Mouse (Mus musculus) hindbrain, embryonic 14.5 days (tissue): ENCODE measurements around the gene Prkn. TPM values are rescaled to one million over a fixed set of nuclear protein-coding genes. Genes with fewer than 3 reads are reported as not detected.

Experiments
- ATAC-seq: fragments of 200-750 bp; cut with Nextera tagmentation; 2 replicates; pipeline ENCODE4 v1.8.0; 2017; ENCODE audit warnings: moderate number of reproducible peaks, mild to moderate bottlenecking, moderate TSS enrichment, moderate library complexity; ENCODE audit not compliant: low FRiP score
- DNase-seq: peaks from one replicate; pipeline ENCODE4 v3.0.0-alpha.2; 2015; ENCODE audit warnings: low spot score
- H3K27ac ChIP-seq: fragments of 300-500 bp; sonication (generic); 2 replicates; pipeline ENCODE4 v1.5.1; 2014; ENCODE audit warnings: mild to moderate bottlenecking, moderate library complexity
- H3K27me3 ChIP-seq: fragments of 300-500 bp; sonication (generic); 2 replicates; pipeline ENCODE4 v1.6.1; 2014; ENCODE audit warnings: mild to moderate bottlenecking, low read length, mixed read lengths; ENCODE audit not compliant: control insufficient read depth, insufficient read depth
- H3K36me3 ChIP-seq: fragments of 300-500 bp; sonication (generic); replicated peaks from 2 replicates; pipeline ENCODE4 v1.6.1; 2014; ENCODE audit not compliant: control insufficient read depth, insufficient read depth
- H3K4me1 ChIP-seq: fragments of 300-500 bp; sonication (generic); replicated peaks from 2 replicates; pipeline ENCODE4 v1.6.1; 2014; ENCODE audit warnings: antibody characterized with exemption, low read length, mixed read lengths; ENCODE audit not compliant: control insufficient read depth, insufficient read depth
- H3K4me2 ChIP-seq: fragments of 300-500 bp; sonication (generic); replicated peaks from 2 replicates; pipeline ENCODE4 v1.6.1; 2014; ENCODE audit warnings: mild to moderate bottlenecking, moderate library complexity
- H3K4me3 ChIP-seq: fragments of 300-500 bp; sonication (generic); replicated peaks from 2 replicates; pipeline ENCODE4 v1.5.1; 2014; ENCODE audit warnings: mild to moderate bottlenecking, low read length
- H3K9ac ChIP-seq: fragments of 300-500 bp; sonication (generic); 2 replicates; pipeline ENCODE4 v1.6.1; 2014
- H3K9me3 ChIP-seq: fragments of 300-500 bp; sonication (generic); 2 replicates; pipeline ENCODE4 v1.6.1; 2016; ENCODE audit warnings: low read length; ENCODE audit not compliant: control insufficient read depth
- WGBS: fragments of 180-500 bp; shearing (Covaris S2); extraction: QIAGEN DNeasy Blood & Tissue Kit; methylation state at CpG from one replicate; pipeline ENCODE4 v1.1.7; 2014; 5-methylcytosine and 5-hydroxymethylcytosine counted together
- polyA plus RNA-seq: library from polyadenylated mRNA; unstranded; fragments of >200 nt; fragmentation: Nextera tagmentation; extraction: Ambion mirVana; gene quantifications from 2 replicates; pipeline ENCODE4 v1.2.1, GENCODE M21; 2014

Prkn gene
- polyA plus RNA-seq, 1 experiment from 2014 or later, result 4.4 TPM

GRCm38 (mm10) chr17:11735158-11735877, 895.1 kb downstream of the Prkn start:
- H3K27ac ChIP-seq, result no peak overlapping the region
- 87% methylated on average over 12 of the region's 12 CpGs for WGBS
- peaks cover 4% of the 10 kb centered on the region; the same call in 1 of the 2 replicates for H3K4me1 ChIP-seq
- no peak for DNase-seq
- H3K9me3 ChIP-seq, result no peaks in the 10 kb centered on the region
- H3K4me2 ChIP-seq, result no peak overlapping the region
- no peak overlapping the region for H3K9ac ChIP-seq
- no peak overlapping the region for H3K4me3 ChIP-seq
- H3K36me3 ChIP-seq, result no peaks in the 10 kb centered on the region
- no peaks in the 10 kb centered on the region for H3K27me3 ChIP-seq
- no peak for ATAC-seq

GRCm38 (mm10) chr17:11736531-11736930, 896.3 kb downstream of the Prkn start:
- DNase-seq (no peak), ATAC-seq (no peak)
- Histone ChIP-seq H3K4me3 (no peak overlapping the region), H3K36me3 (no peaks in the 10 kb centered on the region), H3K4me1 (no peaks in the 10 kb centered on the region), H3K9ac (no peak overlapping the region), H3K27ac (no peak overlapping the region), H3K9me3 (no peaks in the 10 kb centered on the region), H3K27me3 (no peaks in the 10 kb centered on the region), H3K4me2 (no peak overlapping the region)
- 67% methylated on average over 3 of the region's 3 CpGs for WGBS

GRCm38 (mm10) chr17:11737905-11738304, 897.7 kb downstream of the Prkn start:
- Histone ChIP-seq H3K27ac (no peak overlapping the region), H3K36me3 (no peaks in the 10 kb centered on the region), H3K4me2 (no peak overlapping the region), H3K4me3 (no peak overlapping the region), H3K4me1 (no peaks in the 10 kb centered on the region), H3K27me3 (no peaks in the 10 kb centered on the region), H3K9ac (no peak overlapping the region), H3K9me3 (no peaks in the 10 kb centered on the region)
- ATAC-seq (no peak), DNase-seq (no peak)
- 95% methylated on average over 10 of the region's 10 CpGs for WGBS

GRCm38 (mm10) chr17:11740716-11741115, 900.5 kb downstream of the Prkn start:
- DNase-seq (no peak), ATAC-seq (no peak)
- H3K27me3 ChIP-seq, result no peaks in the 10 kb centered on the region
- no peaks in the 10 kb centered on the region for H3K4me1 ChIP-seq
- no peaks in the 10 kb centered on the region for H3K9me3 ChIP-seq
- H3K4me3 ChIP-seq, result no peak overlapping the region
- no peak overlapping the region for H3K9ac ChIP-seq
- no peaks in the 10 kb centered on the region for H3K36me3 ChIP-seq
- no peak overlapping the region for H3K4me2 ChIP-seq
- H3K27ac ChIP-seq, result no peak overlapping the region

GRCm38 (mm10) chr17:11741161-11741560, 901.0 kb downstream of the Prkn start:
- Histone ChIP-seq H3K27me3 (no peaks in the 10 kb centered on the region), H3K4me2 (no peak overlapping the region), H3K9me3 (no peaks in the 10 kb centered on the region), H3K27ac (no peak overlapping the region), H3K4me3 (no peak overlapping the region), H3K4me1 (no peaks in the 10 kb centered on the region), H3K9ac (no peak overlapping the region), H3K36me3 (no peaks in the 10 kb centered on the region)
- DNase-seq (no peak), ATAC-seq (no peak)
- WGBS, result 92% methylated on average over 5 of the region's 5 CpGs

- WGBS, result 95% methylated on average over 2 of the region's 2 CpGs
These were observed 911.1 kb downstream of the Prkn start for GRCm38 (mm10) chr17:11751251-11751650.

GRCm38 (mm10) chr17:11752686-11753085, 912.5 kb downstream of the Prkn start:
- no peaks in the 10 kb centered on the region for H3K36me3 ChIP-seq
- 45% methylated on average over 2 of the region's 2 CpGs for WGBS
- H3K4me1 ChIP-seq, result 0 out of 2 replicates have a peak, but pooled peaks cover 3% of the 10 kb centered on the region
- no peak overlapping the region for H3K4me3 ChIP-seq
- H3K9me3 ChIP-seq, result no peaks in the 10 kb centered on the region
- ATAC-seq, result no peak
- no peak for DNase-seq
- H3K27me3 ChIP-seq, result no peaks in the 10 kb centered on the region
- H3K4me2 ChIP-seq, result no peak overlapping the region
- no peak overlapping the region for H3K27ac ChIP-seq
- H3K9ac ChIP-seq, result no peak overlapping the region

More at GRCm38 (mm10) chr17:11751251-11751650, 911.1 kb downstream of the Prkn start:
- no peak overlapping the region for H3K4me3 ChIP-seq
- no peak overlapping the region for H3K27ac ChIP-seq
- DNase-seq (no peak), ATAC-seq (no peak)
- H3K9me3 ChIP-seq, result no peaks in the 10 kb centered on the region
- no peaks in the 10 kb centered on the region for H3K27me3 ChIP-seq
- H3K36me3 ChIP-seq, result no peaks in the 10 kb centered on the region
- H3K9ac ChIP-seq, result no peak overlapping the region
- no peak overlapping the region for H3K4me2 ChIP-seq
- H3K4me1 ChIP-seq, result 0 out of 2 replicates have a peak, but pooled peaks cover 3% of the 10 kb centered on the region

GRCm38 (mm10) chr17:11765117-11765516, 924.9 kb downstream of the Prkn start:
- Histone ChIP-seq H3K9ac (no peak overlapping the region), H3K4me1 (no peaks in the 10 kb centered on the region), H3K9me3 (no peaks in the 10 kb centered on the region), H3K36me3 (no peaks in the 10 kb centered on the region), H3K27ac (no peak overlapping the region), H3K4me2 (no peak overlapping the region), H3K27me3 (no peaks in the 10 kb centered on the region), H3K4me3 (no peak overlapping the region)
- DNase-seq (no peak), ATAC-seq (no peak)
- 62% methylated on average over 3 of the region's 3 CpGs for WGBS

- Histone ChIP-seq H3K4me3 (no peak overlapping the region), H3K4me1 (no peaks in the 10 kb centered on the region), H3K36me3 (no peaks in the 10 kb centered on the region), H3K27me3 (no peaks in the 10 kb centered on the region), H3K4me2 (no peak overlapping the region), H3K9me3 (no peaks in the 10 kb centered on the region), H3K9ac (no peak overlapping the region), H3K27ac (no peak overlapping the region)
- WGBS, result 45% methylated on average over 2 of the region's 2 CpGs
- no peak for ATAC-seq
- DNase-seq, result no peak
These were observed 925.4 kb downstream of the Prkn start for GRCm38 (mm10) chr17:11765581-11765980.

GRCm38 (mm10) chr17:11767301-11767700, 927.1 kb downstream of the Prkn start:
- Histone ChIP-seq H3K4me3 (no peak overlapping the region), H3K9me3 (no peaks in the 10 kb centered on the region), H3K27ac (no peak overlapping the region), H3K27me3 (no peaks in the 10 kb centered on the region), H3K36me3 (no peaks in the 10 kb centered on the region), H3K4me2 (no peak overlapping the region), H3K4me1 (no peaks in the 10 kb centered on the region), H3K9ac (no peak overlapping the region)
- 90% methylated on average over 4 of the region's 4 CpGs for WGBS
- ATAC-seq (no peak), DNase-seq (no peak)
